Mouse (Mus musculus) cortical plate, adult 2 months (tissue): ENCODE results near the gene Tmco4. TPM values are rescaled to one million over a fixed set of nuclear protein-coding genes. Genes with fewer than 3 reads are reported as not detected.
A peak's percentile ranks its signal among the peaks of the same experiment; 100 is the strongest.

Experiments
- H3K27ac ChIP-seq: fragments of 200-500 bp; 2 replicates; pipeline ENCODE4 v1.5.1; 2012; ENCODE audit warnings: low read length, control low read depth, inconsistent platforms; ENCODE audit not compliant: insufficient read depth
- H3K4me1 ChIP-seq: fragments of 200-500 bp; 2 replicates; pipeline ENCODE4 v1.6.1; 2011; ENCODE audit warnings: low read length; ENCODE audit not compliant: control insufficient read depth, insufficient read depth
- H3K4me3 ChIP-seq: fragments of 200-500 bp; 2 replicates; pipeline ENCODE4 v1.5.1; 2011; ENCODE audit warnings: mild to moderate bottlenecking, low read length, control low read depth; ENCODE audit not compliant: insufficient read depth
- CTCF ChIP-seq: fragments of 200-500 bp; IDR thresholded peaks from 2 replicates; pipeline ENCODE4 v1.5.1; 2011; ENCODE audit warnings: mild to moderate bottlenecking, control low read depth, low read length; ENCODE audit not compliant: insufficient read depth; ENCODE audit errors: extremely low read depth
- POLR2A ChIP-seq: fragments of 200-500 bp; IDR thresholded peaks from 2 replicates; pipeline ENCODE4 v1.6.1; 2011; ENCODE audit warnings: mild to moderate bottlenecking, low read length, control low read depth; ENCODE audit not compliant: insufficient read depth; ENCODE audit errors: extremely low read depth
- polyA plus RNA-seq: library from polyadenylated mRNA; depleted of rRNA; stranded (reverse); fragments of >200 nt; gene quantifications from 2 replicates; pipeline ENCODE4 v1.2.3, GENCODE M21; 2012

Tmco4 gene
- polyA plus RNA-seq, 1 experiment = 3.4 TPM

- Histone ChIP-seq H3K27ac (no peak overlapping the region), H3K4me1 (no peaks in the 10 kb centered on the region; the same call in 1 of the 2 replicates), H3K4me3 (no peak overlapping the region)
- TF ChIP-seq CTCF = no peak
- TF ChIP-seq POLR2A = no peak
Measured at GRCm38 (mm10) chr4:139059569-139059968, 86.9 kb downstream of the Tmco4 start.

GRCm38 (mm10) chr4:139064831-139065230, 92.1 kb downstream of the Tmco4 start:
- peaks cover 5% of the 10 kb centered on the region for H3K4me1 ChIP-seq
- H3K4me3 ChIP-seq = no peak overlapping the region
- H3K27ac ChIP-seq = no peak overlapping the region
- TF ChIP-seq CTCF (no peak), POLR2A (no peak)

- Histone ChIP-seq H3K4me1 (peaks cover 5% of the 10 kb centered on the region), H3K4me3 (no peak overlapping the region), H3K27ac (no peak overlapping the region)
- TF ChIP-seq POLR2A = no peak
Measured at GRCm38 (mm10) chr4:139068287-139068686, 95.6 kb downstream of the Tmco4 start.

GRCm38 (mm10) chr4:139074060-139074459, 101.4 kb downstream of the Tmco4 start:
- Histone ChIP-seq H3K27ac (no peak overlapping the region), H3K4me1 (peaks cover 1% of the 10 kb centered on the region; the same call in 1 of the 2 replicates), H3K4me3 (peak overlapping the region; percentile 76)
- TF ChIP-seq POLR2A (no peak), CTCF (no peak)

GRCm38 (mm10) chr4:139075041-139075711, 102.5 kb downstream of the Tmco4 start, which contains the start of gene Htr6:
TSS of gene Htr6 (minus strand) at chr4:139075570.
- peak within 1 kb of the TSS; percentile 47 for H3K27ac ChIP-seq
- no peaks in the 10 kb centered on the region; the same call in 1 of the 2 replicates for H3K4me1 ChIP-seq
- peak within 1 kb of the TSS; percentile 76 for H3K4me3 ChIP-seq
- TF ChIP-seq CTCF (no peak), POLR2A (no peak)

- H3K4me1 ChIP-seq = no peaks in the 10 kb centered on the region; the same call in 1 of the 2 replicates
- TF ChIP-seq POLR2A = no peak
- TF ChIP-seq CTCF = peak; percentile 62
- no peak overlapping the region for H3K27ac ChIP-seq
- peak overlapping the region; percentile 76 for H3K4me3 ChIP-seq
Measured at GRCm38 (mm10) chr4:139075915-139076314, 103.2 kb downstream of the Tmco4 start.

GRCm38 (mm10) chr4:139078313-139078712, 105.6 kb downstream of the Tmco4 start:
- peaks cover 3% of the 10 kb centered on the region; the same call in 1 of the 2 replicates for H3K4me1 ChIP-seq
- TF ChIP-seq POLR2A = no peak
- TF ChIP-seq CTCF = peak; percentile 45
- H3K27ac ChIP-seq = no peak overlapping the region
- H3K4me3 ChIP-seq = no peak overlapping the region

- Histone ChIP-seq H3K4me1 (peaks cover 3% of the 10 kb centered on the region; the same call in 1 of the 2 replicates), H3K27ac (no peak overlapping the region), H3K4me3 (no peak overlapping the region)
- TF ChIP-seq CTCF (peak; percentile 13; the same call in 1 of the 2 replicates), POLR2A (no peak)
Measured at GRCm38 (mm10) chr4:139078726-139079125, 106.0 kb downstream of the Tmco4 start.

- Histone ChIP-seq H3K27ac (no peak overlapping the region), H3K4me3 (no peak overlapping the region), H3K4me1 (peaks cover 3% of the 10 kb centered on the region; the same call in 1 of the 2 replicates)
- no peak for TF ChIP-seq POLR2A
- TF ChIP-seq CTCF = no peak
Measured at GRCm38 (mm10) chr4:139079439-139079838, 106.8 kb downstream of the Tmco4 start.

- H3K4me1 ChIP-seq = peaks cover 3% of the 10 kb centered on the region; the same call in 1 of the 2 replicates
- no peak for TF ChIP-seq POLR2A
- TF ChIP-seq CTCF = no peak
- no peak overlapping the region for H3K4me3 ChIP-seq
- H3K27ac ChIP-seq = no peak overlapping the region
Measured at GRCm38 (mm10) chr4:139080259-139080658, 107.6 kb downstream of the Tmco4 start.
